Mouse (Mus musculus) adrenal gland, adult 10 weeks (tissue): Measurements from ENCODE around the gene Ccl28. TPM values are rescaled to one million over a fixed set of nuclear protein-coding genes. Genes with fewer than 3 reads are reported as not detected.

Source experiments
- polyA plus RNA-seq: library from polyadenylated mRNA; stranded (reverse); fragments of 350-450 nt; fragmentation: Illumina TruSeq; extraction: RNeasy Lipid Tissue Mini Kit (QIAGEN cat#74804); gene quantifications from one replicate; pipeline ENCODE4 v1.2.3, GENCODE M21; 2014; ENCODE audit warnings: low read depth, low replicate concordance

Ccl28 gene
- 2.6 TPM for polyA plus RNA-seq

GRCm38 (mm10) chr13:119623634-119624033, at the start of gene Ccl28:
TSS of gene Ccl28 (plus strand) at chr13:119623819.

GRCm38 (mm10) chr13:119690039-119690728, 66.6 kb downstream of the Ccl28 start, which contains the start of gene Hmgcs1:
TSS of gene Hmgcs1 (plus strand) at chr13:119690379.

Other genes starting within 250 kb of the Ccl28 start
- 596 TPM for gene Paip1, start 195.2 kb upstream of the Ccl28 start, polyA plus RNA-seq
- 46.3 TPM for gene 4833420G17Rik, start 161.1 kb upstream of the Ccl28 start, polyA plus RNA-seq
- gene Tmem267, start 135.8 kb upstream of the Ccl28 start, polyA plus RNA-seq: 67.2 TPM
- 1.3 TPM for gene 3110070M22Rik, start 135.4 kb upstream of the Ccl28 start, polyA plus RNA-seq
- gene Hmgcs1, start 66.6 kb downstream of the Ccl28 start, polyA plus RNA-seq: 511 TPM
- gene Nim1k, start 132.1 kb downstream of the Ccl28 start, polyA plus RNA-seq: 5.5 TPM
- gene Zfp131, start 167.1 kb downstream of the Ccl28 start, polyA plus RNA-seq: 107 TPM
- not detected for gene AF067063, start 206.4 kb downstream of the Ccl28 start, polyA plus RNA-seq
- not detected for gene D13Ertd608e, start 212.2 kb downstream of the Ccl28 start, polyA plus RNA-seq